Mouse (Mus musculus) hindbrain, embryonic 11.5 days (tissue): ENCODE results near the gene Ly75. TPM values are rescaled to one million over a fixed set of nuclear protein-coding genes. Genes with fewer than 3 reads are reported as not detected.

Experiments
- ATAC-seq: fragments of 200-750 bp; cut with Nextera tagmentation; 2 replicates; pipeline ENCODE4 v1.8.0; 2017; ENCODE audit warnings: mild to moderate bottlenecking, moderate TSS enrichment, moderate library complexity; ENCODE audit not compliant: low FRiP score
- DNase-seq: peaks from one replicate; pipeline ENCODE4 v3.0.0-alpha.2; 2015; ENCODE audit warnings: low spot score
- H3K27ac ChIP-seq: fragments of 300-500 bp; sonication (generic); 2 replicates; pipeline ENCODE4 v1.5.1; 2014; ENCODE audit warnings: mild to moderate bottlenecking, low read depth, low read length
- H3K27me3 ChIP-seq: fragments of 300-500 bp; sonication (generic); 2 replicates; pipeline ENCODE4 v1.6.1; 2014; ENCODE audit warnings: mild to moderate bottlenecking, low read length, moderate library complexity, mixed read lengths; ENCODE audit not compliant: control insufficient read depth, insufficient read depth
- H3K36me3 ChIP-seq: fragments of 300-500 bp; sonication (generic); 2 replicates; pipeline ENCODE4 v1.6.1; 2014; ENCODE audit warnings: mild to moderate bottlenecking, low read length, moderate library complexity, mixed read lengths; ENCODE audit not compliant: control insufficient read depth, insufficient read depth
- H3K4me1 ChIP-seq: fragments of 300-500 bp; sonication (generic); replicated peaks from 2 replicates; pipeline ENCODE4 v1.6.1; 2014; ENCODE audit warnings: low read length, mixed read lengths; ENCODE audit not compliant: control insufficient read depth, insufficient read depth
- H3K4me2 ChIP-seq: fragments of 300-500 bp; sonication (generic); replicated peaks from 2 replicates; pipeline ENCODE4 v1.6.1; 2014; ENCODE audit warnings: mild to moderate bottlenecking, low read depth, low read length
- H3K4me3 ChIP-seq: fragments of 300-500 bp; sonication (generic); 2 replicates; pipeline ENCODE4 v1.5.1; 2014; ENCODE audit warnings: low read depth, low read length
- H3K9ac ChIP-seq: fragments of 300-500 bp; sonication (generic); 2 replicates; pipeline ENCODE4 v1.6.1; 2014; ENCODE audit warnings: low read depth, low read length
- H3K9me3 ChIP-seq: fragments of 300-500 bp; sonication (generic); 2 replicates; pipeline ENCODE4 v1.6.1; 2016; ENCODE audit warnings: low read length; ENCODE audit not compliant: control insufficient read depth
- WGBS: fragments of 180-500 bp; shearing (Covaris S2); extraction: QIAGEN DNeasy Blood & Tissue Kit; methylation state at CpG from one replicate; pipeline ENCODE4 v1.1.7; 2014; 5-methylcytosine and 5-hydroxymethylcytosine counted together
- polyA plus RNA-seq: library from polyadenylated mRNA; unstranded; fragments of >200 nt; fragmentation: Nextera tagmentation; extraction: Ambion mirVana; gene quantifications from 2 replicates; pipeline ENCODE4 v1.2.1, GENCODE M21; 2014

The Ly75 gene
- polyA plus RNA-seq, 1 experiment from 2014 or later: 2.9 TPM

DNA sequence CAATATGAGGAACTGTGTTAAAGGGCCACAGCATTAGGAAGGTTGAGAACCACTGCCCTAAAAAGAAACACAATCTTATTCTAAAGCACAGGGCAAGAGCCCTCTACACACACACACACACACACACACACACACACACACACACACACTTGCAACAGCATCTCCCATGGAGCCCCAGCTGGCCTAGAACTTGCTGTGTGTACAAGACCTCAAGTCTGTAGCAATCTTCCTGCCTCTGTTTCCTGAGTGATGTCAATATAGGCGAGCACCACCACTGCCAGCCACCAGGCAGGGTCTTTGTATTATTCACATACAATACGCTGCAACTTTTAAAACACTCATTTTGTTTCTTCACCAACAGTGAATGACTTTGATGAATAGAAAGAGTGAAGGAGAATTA lies 24.3 kb upstream of the Ly75 start:
- H3K4me3 ChIP-seq: no peak overlapping the region
- no peaks in the 10 kb centered on the region for H3K27me3 ChIP-seq
- no peak overlapping the region for H3K4me2 ChIP-seq
- H3K9me3 ChIP-seq: no peaks in the 10 kb centered on the region
- DNase-seq (no peak), ATAC-seq (no peak)
- H3K27ac ChIP-seq: no peak overlapping the region
- 95% methylated on average over 2 of the region's 2 CpGs for WGBS
- no peaks in the 10 kb centered on the region for H3K36me3 ChIP-seq
- no peak overlapping the region for H3K9ac ChIP-seq
- no peaks in the 10 kb centered on the region for H3K4me1 ChIP-seq

DNA sequence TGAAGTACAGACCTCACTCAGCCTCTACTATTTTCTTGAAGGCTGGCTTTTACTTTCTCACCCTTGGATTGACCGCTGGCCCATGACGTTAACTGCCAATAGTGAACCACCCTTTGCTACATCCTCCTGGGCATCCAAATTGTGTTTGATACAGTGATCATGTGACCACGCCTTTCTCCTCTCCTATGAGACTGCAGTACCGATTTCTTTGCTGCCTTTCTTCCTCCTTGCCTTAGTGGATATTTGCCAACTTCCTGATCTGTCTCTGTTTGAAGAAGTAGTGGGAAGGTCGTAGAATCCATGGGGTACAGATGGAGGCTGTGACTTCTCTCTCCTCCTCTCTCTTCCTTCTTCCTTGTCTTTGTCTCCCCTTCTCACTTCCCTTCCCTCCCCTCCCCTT lies 22.3 kb upstream of the Ly75 start:
- Histone ChIP-seq H3K9me3 (no peaks in the 10 kb centered on the region), H3K27me3 (no peaks in the 10 kb centered on the region), H3K4me3 (no peak overlapping the region), H3K27ac (no peak overlapping the region), H3K9ac (no peak overlapping the region), H3K36me3 (no peaks in the 10 kb centered on the region), H3K4me1 (no peaks in the 10 kb centered on the region), H3K4me2 (no peak overlapping the region)
- no peak for ATAC-seq
- 94% methylated on average over 5 of the region's 5 CpGs for WGBS
- DNase-seq: no peak

DNA sequence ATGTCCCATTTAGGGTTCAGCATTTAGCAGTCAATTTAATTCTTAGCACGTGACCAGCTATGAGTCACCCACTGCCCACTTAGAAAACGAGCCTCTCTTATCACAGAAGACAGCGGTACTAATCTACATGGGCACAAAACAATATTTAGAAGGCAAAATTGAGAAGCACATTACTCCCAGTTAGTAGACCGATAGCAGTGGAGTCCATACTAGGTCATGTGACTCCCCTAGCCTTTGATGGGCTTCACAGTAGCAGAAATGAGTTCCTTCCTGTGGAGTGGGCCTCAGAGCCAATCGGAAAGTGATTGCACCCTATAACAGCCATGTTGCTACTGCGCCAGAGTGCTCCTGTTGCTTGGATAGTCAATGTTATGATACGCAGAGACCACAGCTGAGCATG lies 21.7 kb upstream of the Ly75 start:
- WGBS: 93% methylated on average over 7 of the region's 7 CpGs
- H3K9ac ChIP-seq: no peak overlapping the region
- DNase-seq (no peak), ATAC-seq (no peak)
- no peaks in the 10 kb centered on the region for H3K9me3 ChIP-seq
- no peaks in the 10 kb centered on the region for H3K36me3 ChIP-seq
- no peaks in the 10 kb centered on the region for H3K27me3 ChIP-seq
- no peak overlapping the region for H3K4me2 ChIP-seq
- no peaks in the 10 kb centered on the region for H3K4me1 ChIP-seq
- no peak overlapping the region for H3K27ac ChIP-seq
- H3K4me3 ChIP-seq: no peak overlapping the region

DNA sequence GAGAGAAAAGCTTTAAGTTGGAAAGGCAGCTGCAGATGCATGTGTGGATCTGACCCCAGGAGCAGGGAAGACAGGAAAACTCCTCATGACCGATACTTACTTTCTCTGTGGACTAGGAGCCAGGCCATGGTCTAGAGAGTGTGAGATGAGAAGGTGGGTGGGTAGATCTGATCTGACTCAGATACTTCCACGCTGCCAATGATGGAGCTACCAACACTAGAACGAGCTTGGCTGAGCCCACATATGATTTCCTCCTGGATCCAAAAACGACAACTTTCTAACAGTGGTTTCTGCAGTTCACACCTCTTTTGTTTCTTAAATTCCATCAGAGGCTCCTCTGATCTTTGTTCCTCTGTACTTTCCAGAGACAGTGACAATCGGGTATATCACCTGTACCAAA lies 18.6 kb upstream of the Ly75 start:
- no peaks in the 10 kb centered on the region for H3K36me3 ChIP-seq
- H3K27ac ChIP-seq: no peak overlapping the region
- ATAC-seq (no peak), DNase-seq (no peak)
- H3K4me3 ChIP-seq: no peak overlapping the region
- H3K4me2 ChIP-seq: no peak overlapping the region
- no peak overlapping the region for H3K9ac ChIP-seq
- 83% methylated on average over 5 of the region's 5 CpGs for WGBS
- H3K27me3 ChIP-seq: no peaks in the 10 kb centered on the region
- H3K9me3 ChIP-seq: no peaks in the 10 kb centered on the region
- H3K4me1 ChIP-seq: no peaks in the 10 kb centered on the region

DNA sequence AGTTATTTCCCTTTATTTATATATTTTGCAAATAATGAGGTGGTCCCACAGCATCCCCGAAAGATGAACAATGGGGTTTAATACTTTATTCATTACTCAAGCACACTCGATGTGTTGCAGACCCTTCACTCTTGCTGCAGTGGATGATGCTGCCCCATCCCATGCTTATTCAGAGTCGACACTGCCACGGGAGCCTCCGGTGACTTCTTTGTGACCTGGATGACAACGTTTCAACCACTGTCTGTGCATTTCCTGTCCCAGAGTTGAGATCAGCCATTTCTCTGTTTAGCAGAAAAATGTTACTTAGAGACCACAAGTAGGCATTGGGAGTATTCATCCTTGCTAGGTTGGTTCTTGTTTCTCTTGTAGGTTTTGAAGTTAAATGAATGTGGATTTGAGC lies 10.7 kb upstream of the Ly75 start:
- DNase-seq: no peak
- Histone ChIP-seq H3K4me3 (no peak overlapping the region), H3K36me3 (no peaks in the 10 kb centered on the region), H3K4me2 (no peak overlapping the region), H3K9ac (no peak overlapping the region), H3K27ac (no peak overlapping the region), H3K4me1 (no peaks in the 10 kb centered on the region), H3K27me3 (no peaks in the 10 kb centered on the region), H3K9me3 (no peaks in the 10 kb centered on the region)
- no peak for ATAC-seq
- WGBS: 74% methylated on average over 6 of the region's 6 CpGs

DNA sequence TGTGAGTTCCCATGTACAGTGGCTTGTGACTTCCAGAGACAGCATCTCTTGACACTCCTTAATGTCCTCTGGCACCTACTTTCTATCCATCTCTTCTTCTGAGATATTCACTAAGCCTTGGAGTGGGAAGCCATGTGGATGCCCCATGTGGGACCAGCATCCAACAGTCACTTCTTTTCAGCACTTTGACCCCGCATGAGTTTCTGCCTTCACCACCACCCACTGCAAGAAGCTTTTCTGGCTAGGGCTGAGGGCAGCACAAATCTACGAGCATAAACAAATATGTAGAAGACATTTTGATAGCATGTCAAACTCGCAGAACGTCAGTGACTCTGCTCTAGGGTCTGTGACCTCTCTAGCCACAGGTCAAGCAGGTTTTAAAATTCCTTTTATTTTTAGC lies 9.2 kb upstream of the Ly75 start:
- no peak for DNase-seq
- H3K4me2 ChIP-seq: no peak overlapping the region
- no peaks in the 10 kb centered on the region for H3K9me3 ChIP-seq
- no peaks in the 10 kb centered on the region for H3K4me1 ChIP-seq
- no peaks in the 10 kb centered on the region for H3K36me3 ChIP-seq
- no peak overlapping the region for H3K4me3 ChIP-seq
- no peak for ATAC-seq
- no peak overlapping the region for H3K9ac ChIP-seq
- no peak overlapping the region for H3K27ac ChIP-seq
- H3K27me3 ChIP-seq: no peaks in the 10 kb centered on the region
- 89% methylated on average over 4 of the region's 4 CpGs for WGBS

DNA sequence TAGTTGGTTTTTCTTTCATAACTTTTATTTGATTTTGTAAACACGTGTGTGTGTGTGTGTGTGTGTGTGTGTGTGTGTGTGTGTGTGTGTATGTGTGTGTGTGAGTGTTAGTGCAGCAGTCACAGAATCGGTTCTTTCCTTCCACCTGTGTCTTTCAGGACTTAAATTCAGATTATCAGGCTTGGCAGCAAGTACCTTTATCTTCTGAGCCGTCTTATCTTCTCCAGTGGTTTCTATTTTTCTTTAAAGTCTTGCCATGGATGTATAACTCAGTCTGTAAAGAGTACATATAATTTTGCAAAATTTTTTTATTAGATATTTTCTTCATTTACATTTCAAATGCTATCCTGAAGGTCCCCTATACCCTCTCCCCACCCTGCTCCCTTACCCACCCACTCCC lies 4.3 kb upstream of the Ly75 start:
- H3K9me3 ChIP-seq: no peaks in the 10 kb centered on the region
- no peak for DNase-seq
- H3K4me1 ChIP-seq: no peaks in the 10 kb centered on the region
- ATAC-seq: no peak
- no peak overlapping the region for H3K4me2 ChIP-seq
- H3K9ac ChIP-seq: no peak overlapping the region
- no peak overlapping the region for H3K4me3 ChIP-seq
- H3K36me3 ChIP-seq: no peaks in the 10 kb centered on the region
- H3K27me3 ChIP-seq: peaks cover 2% of the 10 kb centered on the region
- 84% methylated on average over 3 of the region's 3 CpGs for WGBS
- H3K27ac ChIP-seq: no peak overlapping the region

DNA sequence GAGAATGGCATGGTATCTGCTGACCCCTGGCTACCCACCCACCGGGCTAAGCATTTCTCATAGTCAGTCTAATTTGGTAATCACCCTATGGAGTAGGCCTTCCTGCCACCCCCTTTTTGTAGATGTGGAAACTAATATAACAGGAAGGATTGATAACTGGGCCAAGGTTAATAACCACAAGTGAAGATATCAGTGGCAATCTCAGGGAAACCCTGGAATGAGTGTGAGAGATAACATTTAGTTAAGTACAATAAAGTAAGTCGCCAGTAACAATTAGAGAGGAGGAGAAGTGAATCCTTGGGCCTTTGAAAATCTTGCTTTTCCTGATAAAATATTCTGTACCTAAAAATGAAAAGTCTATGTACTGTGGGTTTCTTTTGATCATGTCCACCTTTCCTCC lies 3.7 kb upstream of the Ly75 start:
- ATAC-seq (no peak), DNase-seq (no peak)
- no peaks in the 10 kb centered on the region for H3K36me3 ChIP-seq
- H3K9me3 ChIP-seq: no peaks in the 10 kb centered on the region
- no peaks in the 10 kb centered on the region for H3K4me1 ChIP-seq
- no peak overlapping the region for H3K27ac ChIP-seq
- H3K4me2 ChIP-seq: no peak overlapping the region
- H3K9ac ChIP-seq: no peak overlapping the region
- H3K4me3 ChIP-seq: no peak overlapping the region
- 80% methylated on average over 2 of the region's 2 CpGs for WGBS
- peaks cover 4% of the 10 kb centered on the region for H3K27me3 ChIP-seq

DNA sequence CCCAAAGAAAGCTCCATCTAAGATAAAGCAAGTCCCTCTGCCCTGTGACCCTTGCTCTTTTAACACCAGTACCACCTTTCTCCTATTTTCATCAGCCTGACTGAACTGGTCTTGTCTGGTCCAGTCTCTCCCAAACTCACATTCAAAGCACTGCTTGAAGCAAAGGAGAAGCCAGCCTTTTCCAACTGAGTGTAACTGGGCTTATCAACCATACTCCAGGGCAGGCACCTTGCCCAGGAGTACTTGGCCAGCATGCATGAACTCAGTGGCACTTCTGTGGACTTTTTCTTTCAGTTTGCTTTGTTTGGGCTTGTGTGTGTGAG lies 1.6 kb upstream of the Ly75 start:
- DNase-seq (no peak), ATAC-seq (no peak)

More for the DNA sequence above, 1.6 kb upstream of the Ly75 start:
- H3K27ac ChIP-seq: no peak overlapping the region
- H3K4me3 ChIP-seq: no peak overlapping the region
- peaks cover 4% of the 10 kb centered on the region for H3K27me3 ChIP-seq
- no peak overlapping the region for H3K9ac ChIP-seq
- H3K4me1 ChIP-seq: no peaks in the 10 kb centered on the region
- H3K4me2 ChIP-seq: no peak overlapping the region
- no peaks in the 10 kb centered on the region for H3K36me3 ChIP-seq
- no peaks in the 10 kb centered on the region for H3K9me3 ChIP-seq
